Mouse (Mus musculus) macrophage (primary cell): ENCODE data around the gene Rem1. TPM values are rescaled to one million over a fixed set of nuclear protein-coding genes. Genes with fewer than 3 reads are reported as not detected.

ENCODE experiments used
- H3K27ac ChIP-seq: fragments of 350-480 bp; formaldehyde crosslinking; 2 replicates; pipeline ENCODE4 v1.9.0; 2021
- H3K36me3 ChIP-seq: fragments of 350-480 bp; formaldehyde crosslinking; 2 replicates; pipeline ENCODE4 v1.9.0; 2021; ENCODE audit errors: inconsistent target
- H3K4me3 ChIP-seq: fragments of 350-480 bp; formaldehyde crosslinking; 2 replicates; pipeline ENCODE4 v1.9.0; 2021; ENCODE audit errors: inconsistent target
- H3K79me2 ChIP-seq: fragments of 350-480 bp; formaldehyde crosslinking; 2 replicates; pipeline ENCODE4 v1.9.0; 2021; ENCODE audit errors: inconsistent target
- WGBS: methylation state at CpG from one replicate; pipeline ENCODE4 v1.1.7; 2026; ENCODE audit warnings: inconsistent platforms; ENCODE audit not compliant: missing documents; 5-methylcytosine and 5-hydroxymethylcytosine counted together
- polyA plus RNA-seq: library from polyadenylated mRNA; stranded (reverse); fragments of 250-400 nt; gene quantifications from 3 replicates; pipeline ENCODE4 v1.2.4, GENCODE M21; 2018; ENCODE audit warnings: inconsistent platforms
- total RNA-seq, 78 experiments: library from RNA; depleted of rRNA; stranded (reverse); fragments of 250-400 nt; gene quantifications; 1 replicate in 9 of 78; 2 replicates in 24 of 78; 3 replicates in 43 of 78; 4 replicates in 2 of 78; pipeline ENCODE4 v1.2.4; 2018; ENCODE audit warnings: inconsistent platforms in 56 of 78

Rem1 gene
- total RNA-seq (2018; cell fraction: chromatin; rRNA removed) = not detected
- not detected for total RNA-seq (2018; cell fraction: cytosol; rRNA removed)
- total RNA-seq (2018; cell fraction: nucleus; rRNA removed) = not detected
- not detected in 3 replicates for polyA plus RNA-seq

GRCm38 (mm10) chr2:152626774-152627591 is at the start of gene Rem1:
Rem1 (plus strand) TSS chr2:152626951.
- no peaks in the 10 kb centered on the region for H3K36me3 ChIP-seq
- H3K27ac ChIP-seq = no peak within 1 kb of the TSS
- H3K79me2 ChIP-seq = no peaks in the 10 kb centered on the region
- WGBS = 6% methylated on average over 57 of the region's 59 CpGs
- H3K4me3 ChIP-seq = no peak within 1 kb of the TSS

GRCm38 (mm10) chr2:152580107-152580506 is 46.6 kb upstream of the Rem1 start, which contains the start of gene Defb19:
Defb19 (minus strand) TSS chr2:152580312.
- Histone ChIP-seq H3K36me3 (no peaks in the 10 kb centered on the region), H3K4me3 (no peak within 1 kb of the TSS), H3K79me2 (no peaks in the 10 kb centered on the region), H3K27ac (no peak within 1 kb of the TSS)
- WGBS = 93% methylated on average over 7 of the region's 7 CpGs

GRCm38 (mm10) chr2:152580612-152581011 is 46.1 kb upstream of the Rem1 start:
- no peaks in the 10 kb centered on the region for H3K79me2 ChIP-seq
- no peak overlapping the region for H3K27ac ChIP-seq
- 88% methylated on average over 11 of the region's 11 CpGs for WGBS

GRCm38 (mm10) chr2:152586926-152587560 is 39.7 kb upstream of the Rem1 start:
- 78% methylated on average over 4 of the region's 4 CpGs for WGBS
- no peaks in the 10 kb centered on the region for H3K36me3 ChIP-seq
- no peak overlapping the region for H3K4me3 ChIP-seq
- H3K79me2 ChIP-seq = no peaks in the 10 kb centered on the region
- H3K27ac ChIP-seq = no peak overlapping the region

More at GRCm38 (mm10) chr2:152580612-152581011, 46.1 kb upstream of the Rem1 start:
- H3K36me3 ChIP-seq = no peaks in the 10 kb centered on the region
- no peak overlapping the region for H3K4me3 ChIP-seq

GRCm38 (mm10) chr2:152588450-152588849 is 38.3 kb upstream of the Rem1 start:
- Histone ChIP-seq H3K79me2 (no peaks in the 10 kb centered on the region), H3K27ac (no peak overlapping the region), H3K4me3 (no peak overlapping the region), H3K36me3 (no peaks in the 10 kb centered on the region)
- 86% methylated on average over 2 of the region's 2 CpGs for WGBS

- no peaks in the 10 kb centered on the region for H3K79me2 ChIP-seq
- H3K36me3 ChIP-seq = no peaks in the 10 kb centered on the region
- H3K4me3 ChIP-seq = no peak overlapping the region
- no peak overlapping the region for H3K27ac ChIP-seq
- WGBS = 69% methylated on average over 6 of the region's 6 CpGs
Measured at GRCm38 (mm10) chr2:152589021-152589420, 37.7 kb upstream of the Rem1 start.

- no peaks in the 10 kb centered on the region for H3K79me2 ChIP-seq
- no peak within 1 kb of the TSS for H3K27ac ChIP-seq
- 77% methylated on average over 7 of the region's 7 CpGs for WGBS
- no peaks in the 10 kb centered on the region for H3K36me3 ChIP-seq
- no peak within 1 kb of the TSS for H3K4me3 ChIP-seq
Measured at GRCm38 (mm10) chr2:152599299-152599698, 27.5 kb upstream of the Rem1 start, which contains the start of gene Defb45. Defb45 (minus strand) TSS chr2:152599399.

- no peaks in the 10 kb centered on the region for H3K36me3 ChIP-seq
- no peaks in the 10 kb centered on the region for H3K79me2 ChIP-seq
- no peak overlapping the region for H3K4me3 ChIP-seq
- 87% methylated on average over 6 of the region's 6 CpGs for WGBS
- no peak overlapping the region for H3K27ac ChIP-seq
Measured at GRCm38 (mm10) chr2:152600076-152600475, 26.7 kb upstream of the Rem1 start.

- Histone ChIP-seq H3K27ac (no peak overlapping the region), H3K4me3 (no peak overlapping the region), H3K79me2 (no peaks in the 10 kb centered on the region), H3K36me3 (no peaks in the 10 kb centered on the region)
- 58% methylated on average over 4 of the region's 4 CpGs for WGBS
Measured at GRCm38 (mm10) chr2:152601275-152601960, 25.3 kb upstream of the Rem1 start.

GRCm38 (mm10) chr2:152604057-152604456 is 22.7 kb upstream of the Rem1 start, which contains the start of gene Defb36:
Defb36 (plus strand) TSS chr2:152604327.
- no peak within 1 kb of the TSS for H3K4me3 ChIP-seq
- 80% methylated on average over 15 of the region's 15 CpGs for WGBS
- no peaks in the 10 kb centered on the region for H3K79me2 ChIP-seq
- no peaks in the 10 kb centered on the region for H3K36me3 ChIP-seq
- no peak within 1 kb of the TSS for H3K27ac ChIP-seq

- no peak overlapping the region for H3K27ac ChIP-seq
- no peaks in the 10 kb centered on the region for H3K79me2 ChIP-seq
- H3K4me3 ChIP-seq = no peak overlapping the region
- 52% methylated on average over 6 of the region's 6 CpGs for whole genome bisulfite sequencing
- H3K36me3 ChIP-seq = no peaks in the 10 kb centered on the region
Measured at GRCm38 (mm10) chr2:152607746-152608145, 19.0 kb upstream of the Rem1 start.

GRCm38 (mm10) chr2:152608719-152609118 is 18.0 kb upstream of the Rem1 start:
- Histone ChIP-seq H3K79me2 (no peaks in the 10 kb centered on the region), H3K27ac (no peak overlapping the region), H3K4me3 (no peak overlapping the region), H3K36me3 (no peaks in the 10 kb centered on the region)
- 91% methylated on average over 1 of the region's 1 CpGs for WGBS

GRCm38 (mm10) chr2:152612193-152612592 is 14.6 kb upstream of the Rem1 start:
- no peaks in the 10 kb centered on the region for H3K79me2 ChIP-seq
- H3K36me3 ChIP-seq = no peaks in the 10 kb centered on the region
- no peak overlapping the region for H3K4me3 ChIP-seq
- WGBS = 64% methylated on average over 7 of the region's 8 CpGs
- H3K27ac ChIP-seq = no peak overlapping the region

- no peak overlapping the region for H3K27ac ChIP-seq
- no peak overlapping the region for H3K4me3 ChIP-seq
- H3K79me2 ChIP-seq = no peaks in the 10 kb centered on the region
- 23% methylated on average over 7 of the region's 7 CpGs for WGBS
- H3K36me3 ChIP-seq = no peaks in the 10 kb centered on the region
Measured at GRCm38 (mm10) chr2:152615563-152615962, 11.2 kb upstream of the Rem1 start.
